Mouse (Mus musculus) kidney, adult 2 months (tissue): ENCODE results near the gene Prrx1.

Experiments used
- CTCF ChIP-seq: fragments of 200-500 bp; conservative IDR thresholded peaks from 2 replicates; pipeline ENCODE4 v1.5.1; 2011; ENCODE audit warnings: low read depth, mild to moderate bottlenecking, control low read depth, low read length, moderate library complexity, mixed read lengths; ENCODE audit not compliant: insufficient read depth, insufficient read length
- POLR2A ChIP-seq: fragments of 200-500 bp; IDR thresholded peaks from one replicate; pipeline ENCODE4 v1.6.1; 2011; ENCODE audit warnings: low read depth, low read length, control low read depth

- TF ChIP-seq CTCF (no peak), POLR2A (no peak)
Observed at GRCm38 (mm10) chr1:163291925-163292324, 21.6 kb downstream of the Prrx1 start.
